Mouse (Mus musculus) testis, adult 2 months (tissue): ENCODE results near the gene Wdr18. TPM values are rescaled to one million over a fixed set of nuclear protein-coding genes. Genes with fewer than 3 reads are reported as not detected.

Experiments
- H3K27ac ChIP-seq: fragments of 200-500 bp; 2 replicates; pipeline ENCODE4 v1.5.1; 2012; ENCODE audit warnings: low read depth, low read length; ENCODE audit not compliant: control insufficient read depth, insufficient read depth
- H3K27me3 ChIP-seq: fragments of 200-500 bp; 2 replicates; pipeline ENCODE4 v1.6.1; 2012; ENCODE audit warnings: mild to moderate bottlenecking, low read length, moderate library complexity; ENCODE audit not compliant: control insufficient read depth, insufficient read depth
- H3K36me3 ChIP-seq: fragments of 200-500 bp; 2 replicates; pipeline ENCODE4 v1.6.1; 2012; ENCODE audit warnings: mild to moderate bottlenecking, low read length; ENCODE audit not compliant: control insufficient read depth, insufficient read depth
- H3K4me1 ChIP-seq: fragments of 200-500 bp; 2 replicates; pipeline ENCODE4 v1.6.1; 2012; ENCODE audit warnings: low read length; ENCODE audit not compliant: control insufficient read depth, insufficient read depth
- H3K4me3 ChIP-seq: fragments of 200-500 bp; 2 replicates; pipeline ENCODE4 v1.5.1; 2012; ENCODE audit warnings: low read depth, mild to moderate bottlenecking, low read length, moderate library complexity, mixed read lengths; ENCODE audit not compliant: control insufficient read depth
- CTCF ChIP-seq: fragments of 200-500 bp; IDR thresholded peaks from 2 replicates; pipeline ENCODE4 v1.5.1; 2012; ENCODE audit warnings: low read depth, mild to moderate bottlenecking, inconsistent platforms, low read length, moderate library complexity; ENCODE audit not compliant: control insufficient read depth, insufficient read depth, insufficient replicate concordance
- POLR2A ChIP-seq: fragments of 200-500 bp; IDR thresholded peaks from 2 replicates; pipeline ENCODE4 v1.6.1; 2012; ENCODE audit warnings: low read depth, mild to moderate bottlenecking, inconsistent platforms, low read length, moderate library complexity; ENCODE audit not compliant: control insufficient read depth
- polyA plus RNA-seq: library from polyadenylated mRNA; depleted of rRNA; stranded (reverse); fragments of >200 nt; gene quantifications from 2 replicates; pipeline ENCODE4 v1.2.3, GENCODE M21; 2012

Wdr18 gene
- polyA plus RNA-seq, 1 experiment = 36.5 TPM

DNA sequence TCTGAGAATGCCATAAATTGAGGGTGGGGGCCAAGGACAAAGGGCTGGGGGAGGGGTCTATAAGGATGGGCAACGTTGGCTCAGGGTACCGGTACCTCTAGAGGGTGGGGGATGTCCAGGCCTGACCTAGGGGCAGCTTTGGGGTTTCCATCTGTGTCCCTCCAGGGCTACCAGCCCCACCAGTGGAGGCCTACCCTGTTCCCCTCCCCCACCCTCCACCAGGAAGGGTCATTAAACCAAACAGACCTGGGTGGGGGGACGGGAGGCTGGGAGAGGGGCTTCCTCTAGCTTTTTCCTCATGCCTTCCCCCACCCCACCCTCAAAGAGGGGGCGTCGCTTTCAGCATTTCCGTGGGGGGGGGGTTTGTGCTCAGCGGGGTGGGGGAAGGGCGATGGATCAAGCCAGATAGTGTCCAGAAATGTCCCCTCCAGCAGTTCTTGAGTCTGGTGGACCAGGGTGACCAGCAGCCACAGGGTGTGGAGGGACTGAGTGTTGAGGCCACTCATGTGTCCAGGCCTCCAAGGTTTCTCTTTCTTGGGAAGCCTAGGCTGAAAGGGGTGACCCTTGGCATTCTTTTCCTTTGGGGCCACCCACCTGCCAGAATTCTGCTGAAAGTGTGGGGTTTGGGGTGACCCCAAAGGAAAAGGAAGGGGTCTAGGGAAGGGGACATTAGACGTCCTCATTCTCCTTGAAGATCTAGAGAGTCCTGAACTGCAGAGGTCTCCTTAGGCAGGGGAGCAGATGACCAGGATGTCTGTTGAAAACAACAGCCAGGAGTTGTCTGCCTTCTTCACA lies 30.8 kb upstream of the Wdr18 start:
- no peak overlapping the region for H3K27ac ChIP-seq
- peaks cover 43% of the 10 kb centered on the region for H3K4me1 ChIP-seq
- TF ChIP-seq POLR2A = no peak
- no peak for TF ChIP-seq CTCF
- H3K27me3 ChIP-seq = no peaks in the 10 kb centered on the region
- H3K36me3 ChIP-seq = no peaks in the 10 kb centered on the region
- peak overlapping the region; percentile 85 for H3K4me3 ChIP-seq

DNA sequence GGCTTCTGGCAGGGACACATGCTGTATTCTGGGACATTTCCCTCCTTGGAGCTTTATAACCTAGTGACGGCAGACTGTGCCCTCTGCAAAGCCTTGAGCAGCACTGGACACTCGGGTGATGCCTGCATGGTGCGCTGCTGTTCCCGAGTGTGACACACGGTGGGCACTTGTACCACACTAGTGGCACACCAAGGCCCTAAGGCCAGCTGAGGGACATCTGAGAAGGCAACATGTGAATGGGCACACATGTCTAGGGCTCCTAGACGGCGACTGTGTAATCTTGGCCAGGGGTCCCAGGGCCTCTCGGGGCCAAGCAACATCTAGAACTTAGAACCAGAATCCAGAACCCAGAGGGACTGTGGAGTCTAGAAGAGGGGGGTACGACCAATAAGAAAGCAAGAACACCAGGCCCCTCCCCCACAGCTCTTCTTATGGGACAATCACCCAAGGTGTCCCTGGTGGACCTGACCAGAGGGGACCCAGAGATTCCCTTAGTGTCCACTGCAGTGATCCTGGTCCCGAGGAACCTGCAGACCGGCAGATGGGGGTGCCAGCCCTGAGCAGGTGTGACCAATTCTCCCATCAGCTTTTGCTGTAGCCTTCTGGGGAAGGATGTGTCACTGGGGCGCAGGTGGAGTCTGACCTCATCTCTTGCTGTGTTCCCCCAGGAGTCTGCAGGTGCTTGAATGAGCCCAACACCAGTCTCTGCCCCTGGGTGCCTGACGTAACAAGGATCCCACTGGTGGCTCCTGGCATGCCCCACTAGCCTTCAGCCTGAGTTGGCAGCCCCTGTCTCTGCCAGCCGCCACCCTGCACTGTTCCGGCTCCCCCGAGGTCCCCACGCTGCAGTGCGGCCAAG lies 29.8 kb upstream of the Wdr18 start:
- peaks cover 44% of the 10 kb centered on the region for H3K4me1 ChIP-seq
- H3K27me3 ChIP-seq = no peaks in the 10 kb centered on the region

DNA sequence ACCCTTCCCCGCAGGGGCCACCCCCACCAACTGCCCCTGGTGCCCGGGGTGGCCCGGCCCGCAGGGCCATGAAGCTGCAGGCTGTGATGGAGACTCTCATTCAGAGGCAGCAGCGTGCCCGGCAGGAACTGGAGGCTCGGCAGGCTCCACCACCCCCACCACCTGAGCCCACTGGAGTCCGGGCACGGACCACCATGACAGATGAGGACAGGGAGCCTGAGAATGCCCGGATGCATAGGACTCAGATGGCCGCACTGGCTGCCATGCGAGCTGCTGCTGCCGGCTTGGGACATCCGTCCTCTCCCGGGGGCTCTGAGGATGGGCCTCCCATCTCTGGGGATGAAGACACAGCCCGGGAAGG lies 29.1 kb upstream of the Wdr18 start:
- TF ChIP-seq POLR2A (no peak), CTCF (no peak)
- no peak overlapping the region for H3K27ac ChIP-seq
- peak overlapping the region; percentile 83 for H3K4me3 ChIP-seq
- H3K4me1 ChIP-seq = peaks cover 43% of the 10 kb centered on the region
- no peaks in the 10 kb centered on the region for H3K27me3 ChIP-seq
- no peaks in the 10 kb centered on the region for H3K36me3 ChIP-seq

More for the DNA sequence above, 29.8 kb upstream of the Wdr18 start:
- peak overlapping the region; percentile 85 for H3K4me3 ChIP-seq
- TF ChIP-seq CTCF (no peak), POLR2A (0 out of 2 replicates have a peak, but pooled peaks have one; percentile 55)
- no peaks in the 10 kb centered on the region for H3K36me3 ChIP-seq
- H3K27ac ChIP-seq = peak overlapping the region; percentile 10; the same call in 1 of the 2 replicates

DNA sequence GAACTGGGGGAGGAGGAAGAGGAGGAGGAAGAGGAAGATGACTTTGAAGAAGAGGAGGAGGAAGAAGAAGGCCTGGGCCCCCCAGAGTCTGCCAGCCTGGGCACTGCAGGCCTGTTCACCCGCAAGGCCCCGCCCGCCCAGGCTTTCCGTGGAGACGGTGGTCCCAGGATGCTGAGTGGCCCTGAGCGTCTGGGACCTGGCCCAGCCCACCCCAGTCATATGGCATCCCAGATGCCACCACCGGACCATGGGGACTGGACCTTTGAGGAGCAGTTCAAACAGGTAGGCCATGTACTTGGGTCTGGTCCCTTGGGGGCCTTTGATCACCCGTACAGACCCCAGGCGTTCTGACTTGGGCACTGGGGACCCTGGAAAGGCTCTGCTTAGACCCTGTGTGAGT lies 28.2 kb upstream of the Wdr18 start:
- no peak for TF ChIP-seq POLR2A
- no peak for TF ChIP-seq CTCF
- Histone ChIP-seq H3K4me3 (peak overlapping the region; percentile 83), H3K4me1 (peaks cover 39% of the 10 kb centered on the region), H3K27ac (no peak overlapping the region), H3K27me3 (no peaks in the 10 kb centered on the region), H3K36me3 (no peaks in the 10 kb centered on the region)

- no peaks in the 10 kb centered on the region for H3K36me3 ChIP-seq
- peak overlapping the region; percentile 83 for H3K4me3 ChIP-seq
- H3K4me1 ChIP-seq = peaks cover 38% of the 10 kb centered on the region
- no peaks in the 10 kb centered on the region for H3K27me3 ChIP-seq
- TF ChIP-seq CTCF (no peak), POLR2A (no peak)
- no peak overlapping the region for H3K27ac ChIP-seq
Measured at GRCm38 (mm10) chr10:79932736-79933135, 27.2 kb upstream of the Wdr18 start.

DNA sequence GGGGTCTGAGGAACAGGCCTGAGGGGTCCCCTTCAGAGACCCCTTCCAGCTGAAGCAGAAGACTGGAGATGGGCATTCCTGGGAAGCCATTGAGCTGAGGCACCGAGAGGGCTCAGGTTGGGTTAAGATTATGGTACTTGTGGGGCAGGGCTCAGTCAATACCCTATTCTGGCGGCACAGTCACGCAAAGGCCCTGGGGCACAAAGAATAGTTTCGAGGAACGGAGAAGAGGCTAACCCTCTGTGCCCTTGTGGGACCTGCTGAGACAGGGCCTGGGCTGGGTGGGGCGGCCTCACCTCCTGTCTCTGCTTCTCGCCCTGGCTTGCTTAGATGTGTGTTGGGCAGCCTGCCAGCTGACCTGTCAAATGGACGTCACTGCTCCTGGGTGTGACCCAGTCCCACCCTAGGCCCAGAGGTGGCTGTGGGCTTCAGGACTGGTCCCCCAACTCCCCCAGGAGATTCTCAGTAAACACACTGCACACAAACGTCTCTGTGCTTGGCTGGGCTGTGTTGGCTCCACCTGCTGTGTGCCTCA lies 26.7 kb upstream of the Wdr18 start:
- Histone ChIP-seq H3K4me3 (peak overlapping the region; percentile 7), H3K27ac (no peak overlapping the region), H3K4me1 (peaks cover 33% of the 10 kb centered on the region), H3K27me3 (no peaks in the 10 kb centered on the region), H3K36me3 (no peaks in the 10 kb centered on the region)
- no peak for TF ChIP-seq CTCF
- no peak for TF ChIP-seq POLR2A

DNA sequence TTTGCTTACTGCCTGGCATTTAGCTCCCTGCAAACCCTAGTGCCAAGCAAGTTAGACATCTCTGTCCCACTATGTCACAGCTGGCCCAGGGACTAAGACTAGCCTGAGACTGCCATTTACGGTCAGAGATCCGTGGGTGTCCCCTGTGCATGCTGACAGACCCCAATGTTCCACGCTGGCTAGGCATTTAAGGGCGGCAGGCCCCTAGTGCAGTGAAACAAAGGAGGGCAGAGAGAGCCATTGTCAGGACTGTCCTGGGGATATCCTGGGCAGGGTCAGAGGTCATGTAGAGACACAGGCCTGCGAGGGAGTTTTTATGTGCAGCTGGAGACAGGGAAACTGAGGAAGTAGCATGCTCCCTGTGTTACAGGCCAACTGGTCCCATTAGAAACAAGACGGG lies 26.1 kb upstream of the Wdr18 start:
- TF ChIP-seq CTCF (no peak), POLR2A (no peak)
- Histone ChIP-seq H3K27ac (no peak overlapping the region), H3K36me3 (no peaks in the 10 kb centered on the region), H3K4me3 (peak overlapping the region; percentile 7; the same call in 1 of the 2 replicates), H3K4me1 (peaks cover 33% of the 10 kb centered on the region), H3K27me3 (no peaks in the 10 kb centered on the region)
